Mouse (Mus musculus) CH12.LX (cell line): ENCODE measurements around the gene Thsd1. TPM values are rescaled to one million over a fixed set of nuclear protein-coding genes. Genes with fewer than 3 reads are reported as not detected.

Source experiments
- DNase-seq: peaks from one replicate; pipeline ENCODE4 v3.0.0-alpha.2; 2013; ENCODE audit errors: extremely low read depth
- H3K27ac ChIP-seq: 2 replicates; pipeline ENCODE4 v1.5.1; 2012; ENCODE audit warnings: low read depth, mild to moderate bottlenecking, control low read depth, moderate library complexity; ENCODE audit not compliant: insufficient read depth
- H3K27me3 ChIP-seq: replicated peaks from 2 replicates; pipeline ENCODE3; 2012; ENCODE audit warnings: inconsistent platforms
- H3K36me3 ChIP-seq, 2 experiments: replicated peaks in 1 of 2; 2 replicates each; pipeline versions ENCODE3 to v1.6.1; 2012; ENCODE audit warnings: inconsistent platforms in 1 of 2, low read length in 1 of 2, mild to moderate bottlenecking in 1 of 2, mixed read lengths in 1 of 2, moderate library complexity in 1 of 2; ENCODE audit not compliant: control insufficient read depth in 1 of 2, insufficient read depth in 1 of 2
- H3K4me1 ChIP-seq, 2 experiments: 2 replicates each; pipeline ENCODE4 v1.6.1; 2012; ENCODE audit warnings: inconsistent platforms in 1 of 2, moderate library complexity in 1 of 2; ENCODE audit not compliant: insufficient read depth in 2 of 2, control insufficient read depth in 1 of 2
- H3K4me2 ChIP-seq: 2 replicates; pipeline ENCODE4 v1.6.1; 2012; ENCODE audit warnings: low read depth, mild to moderate bottlenecking, control low read depth; ENCODE audit not compliant: poor library complexity, insufficient read depth, severe bottlenecking
- H3K4me3 ChIP-seq, 3 experiments: fragments of 150-350 bp in 1 of 3; sonication (generic) in 1 of 3; replicated peaks in 1 of 3; 2 replicates each; pipeline versions ENCODE3 to v1.5.1; 2011 to 2012; ENCODE audit warnings: low read depth in 2 of 3, low read length in 2 of 3, mild to moderate bottlenecking in 2 of 3, moderate library complexity in 2 of 3, control low read depth in 1 of 3, improper control_type of control experiment in 1 of 3, inconsistent platforms in 1 of 3, mixed read lengths in 1 of 3; ENCODE audit not compliant: poor library complexity in 1 of 3
- H3K79me2 ChIP-seq: replicated peaks from 2 replicates; pipeline ENCODE4 v1.6.1; 2012; ENCODE audit warnings: mild to moderate bottlenecking, moderate library complexity; ENCODE audit not compliant: control insufficient read depth, poor library complexity, insufficient read depth, severe bottlenecking; ENCODE audit errors: extremely low read depth
- H3K9ac ChIP-seq: 2 replicates; pipeline ENCODE4 v1.6.1; 2012; ENCODE audit warnings: low read depth, mild to moderate bottlenecking, control low read depth, moderate library complexity; ENCODE audit not compliant: insufficient read depth
- H3K9me3 ChIP-seq: replicated peaks from 2 replicates; pipeline ENCODE3; 2012; ENCODE audit warnings: low read length, inconsistent platforms, mixed read lengths
- CHD1 ChIP-seq: IDR thresholded peaks from 2 replicates; pipeline ENCODE4 v1.6.1; 2012; ENCODE audit warnings: low read depth, low read length, improper control_type of control experiment, inconsistent platforms
- CTCF ChIP-seq, 2 experiments: IDR thresholded peaks in 1 of 2; conservative IDR thresholded peaks in 1 of 2; 2 replicates each; pipeline ENCODE4 v1.5.1; 2011 to 2012; ENCODE audit warnings: low read depth in 2 of 2, low read length in 2 of 2, improper control_type of control experiment in 1 of 2, inconsistent platforms in 1 of 2, mild to moderate bottlenecking in 1 of 2, moderate library complexity in 1 of 2
- E2F4 ChIP-seq: IDR thresholded peaks from 2 replicates; pipeline ENCODE4 v1.6.1; 2011; ENCODE audit warnings: low read depth, low read length, improper control_type of control experiment; ENCODE audit not compliant: insufficient replicate concordance
- EP300 ChIP-seq: IDR thresholded peaks from 2 replicates; pipeline ENCODE4 v1.6.1; 2011; ENCODE audit warnings: low read length, improper control_type of control experiment
- JUND ChIP-seq: conservative IDR thresholded peaks from 2 replicates; pipeline ENCODE4 v1.6.1; 2011; ENCODE audit warnings: low read depth, low read length, improper control_type of control experiment
- KAT2A ChIP-seq: IDR thresholded peaks from 2 replicates; pipeline ENCODE4 v1.6.1; 2012; ENCODE audit warnings: low read length, improper control_type of control experiment, inconsistent platforms; ENCODE audit not compliant: insufficient replicate concordance
- MAX ChIP-seq: IDR thresholded peaks from 2 replicates; pipeline ENCODE4 v1.6.1; 2011; ENCODE audit warnings: low read length, improper control_type of control experiment
- MAZ ChIP-seq: IDR thresholded peaks from 2 replicates; pipeline ENCODE4 v1.6.1; 2012; ENCODE audit warnings: low read depth, mild to moderate bottlenecking, inconsistent platforms, low read length, improper control_type of control experiment, moderate library complexity
- MEF2A ChIP-seq: IDR thresholded peaks from 2 replicates; pipeline ENCODE4 v1.6.1; 2014; ENCODE audit warnings: low read depth, mild to moderate bottlenecking, inconsistent platforms, low read length, improper control_type of control experiment, borderline replicate concordance
- NELFE ChIP-seq: IDR thresholded peaks from 2 replicates; pipeline ENCODE4 v1.6.1; 2011; ENCODE audit warnings: low read depth, low read length, improper control_type of control experiment
- NRF1 ChIP-seq: IDR thresholded peaks from 2 replicates; pipeline ENCODE4 v1.6.1; 2014; ENCODE audit warnings: low read depth, mild to moderate bottlenecking, inconsistent platforms, low read length, improper control_type of control experiment, moderate library complexity
- PAX5 ChIP-seq: IDR thresholded peaks from 2 replicates; pipeline ENCODE4 v1.6.1; 2012; ENCODE audit warnings: low read length, inconsistent platforms, mixed read lengths
- POLR2A ChIP-seq: IDR thresholded peaks from 2 replicates; pipeline ENCODE4 v1.6.1; 2011; ENCODE audit warnings: low read depth, mild to moderate bottlenecking, improper control_type of control experiment, low read length
- POLR2AphosphoS2 ChIP-seq: IDR thresholded peaks from 2 replicates; pipeline ENCODE4 v1.6.1; 2011; ENCODE audit warnings: low read depth, low read length, improper control_type of control experiment
- RAD21 ChIP-seq: IDR thresholded peaks from 2 replicates; pipeline ENCODE4 v1.6.1; 2011; ENCODE audit warnings: low read depth, mild to moderate bottlenecking, low read length, improper control_type of control experiment, moderate library complexity
- RCOR1 ChIP-seq: conservative IDR thresholded peaks from 2 replicates; pipeline ENCODE4 v1.6.1; 2012; ENCODE audit warnings: low read depth, mild to moderate bottlenecking, inconsistent platforms, low read length, improper control_type of control experiment
- SIN3A ChIP-seq: IDR thresholded peaks from 2 replicates; pipeline ENCODE4 v1.6.1; 2012; ENCODE audit warnings: low read length, improper control_type of control experiment, inconsistent platforms
- TBP ChIP-seq: conservative IDR thresholded peaks from 2 replicates; pipeline ENCODE4 v1.6.1; 2011; ENCODE audit warnings: low read depth, low read length, improper control_type of control experiment
- TCF12 ChIP-seq: IDR thresholded peaks from 2 replicates; pipeline ENCODE4 v1.6.1; 2014; ENCODE audit warnings: low read depth, mild to moderate bottlenecking, inconsistent platforms, low read length, improper control_type of control experiment
- USF1 ChIP-seq: IDR thresholded peaks from 2 replicates; pipeline ENCODE4 v1.6.1; 2014; ENCODE audit warnings: low read depth, mild to moderate bottlenecking, inconsistent platforms, low read length, improper control_type of control experiment
- USF2 ChIP-seq: conservative IDR thresholded peaks from 2 replicates; pipeline ENCODE4 v1.6.1; 2011; ENCODE audit warnings: low read depth, low read length, improper control_type of control experiment
- ZMIZ1 ChIP-seq: IDR thresholded peaks from 2 replicates; pipeline ENCODE4 v1.6.1; 2012; ENCODE audit warnings: low read depth, mild to moderate bottlenecking, inconsistent platforms, low read length, improper control_type of control experiment
- ZNF384 ChIP-seq: IDR thresholded peaks from 2 replicates; pipeline ENCODE4 v1.6.1; 2012; ENCODE audit warnings: low read depth, low read length, improper control_type of control experiment, inconsistent platforms
- dilution Hi-C: fragments of 300-500 bp; cut with MboI; formaldehyde crosslinking; loops from 2 replicates; pipeline ENCODE4 v1.14.3; 2020; ENCODE audit warnings: low sequenced_read_pairs; ENCODE audit not compliant: extremely low pct_unique_long_range_greater_than_20kb, extremely low pct_ligation_motif_present
- in situ Hi-C: fragments of 300-500 bp; cut with MboI; formaldehyde crosslinking; loops from 3 replicates; pipeline ENCODE4 v1.14.3; 2019; ENCODE audit warnings: low sequenced_read_pairs, low pct_ligation_motif_present, low pct_unique_long_range_greater_than_20kb, mixed read lengths
- polyA plus RNA-seq: library from polyadenylated mRNA; unstranded; fragments of >175 nt; gene quantifications from 2 replicates; pipeline ENCODE4 v1.2.1, GENCODE M21; 2012; ENCODE audit warnings: low read depth; ENCODE audit not compliant: insufficient read length
- total RNA-seq, 2 experiments: library from RNA; depleted of rRNA; stranded (reverse); fragments of 300-350 nt in 1 of 2; fragments of >200 nt in 1 of 2; gene quantifications; 2 replicates each; pipeline ENCODE4 v1.2.3; 2012 to 2014

Thsd1 gene
- total and polyA plus RNA-seq, 3 experiments, result 0.12 to 0.83 (median 0.30) TPM

GRCm38 (mm10) chr8:22226361-22226760 lies 752 bp upstream of the Thsd1 start:
- Histone ChIP-seq H3K27ac (no peak overlapping the region), H3K4me2 (no peak overlapping the region), H3K36me3 (peaks cover 6 to 23% of the 10 kb centered on the region in 2 experiments), H3K79me2 (no peaks in the 10 kb centered on the region), H3K27me3 (no peaks in the 10 kb centered on the region), H3K9ac (no peak overlapping the region), H3K4me1 (peaks cover 6 to 13% of the 10 kb centered on the region in 2 experiments; a peak in 2 of 4 replicates), H3K4me3 (no peak overlapping the region), H3K9me3 (no peaks in the 10 kb centered on the region)
- no peak for DNase-seq
- dilution Hi-C loops, result no loop called here
- TF ChIP-seq CTCF (conservative IDR thresholded peaks at IDR 0.05 in 1 of 2, IDR thresholded peaks at IDR 0.05 in 1 of 2; ENCODE audit: low read depth in 2 of 2, low read length in 2 of 2) (no peak), NELFE (no peak), TBP (no peak), TCF12 (no peak), ZMIZ1 (no peak), POLR2AphosphoS2 (no peak), NRF1 (no peak), JUND (no peak), RCOR1 (no peak), RAD21 (no peak), USF1 (no peak)
- in situ Hi-C loops, result no loop called here

- in situ Hi-C loops (no loop called here), dilution Hi-C loops (no loop called here)
- Histone ChIP-seq H3K9me3 (no peaks in the 10 kb centered on the region), H3K4me3 (no peak overlapping the region), H3K9ac (no peak overlapping the region), H3K4me1 (peaks cover 6 to 13% of the 10 kb centered on the region in 2 experiments; a peak in 2 of 4 replicates), H3K79me2 (no peaks in the 10 kb centered on the region), H3K4me2 (no peak overlapping the region), H3K27me3 (no peaks in the 10 kb centered on the region)
- no peak for TF ChIP-seq EP300
- no peak for TF ChIP-seq NELFE
- TF ChIP-seq POLR2A, result no peak
- no peak for TF ChIP-seq ZNF384
- TF ChIP-seq USF1, result no peak
- TF ChIP-seq MEF2A, result no peak
- no peak for TF ChIP-seq TCF12
- no peak for TF ChIP-seq CTCF (conservative IDR thresholded peaks at IDR 0.05 in 1 of 2, IDR thresholded peaks at IDR 0.05 in 1 of 2; ENCODE audit: low read depth in 2 of 2, low read length in 2 of 2)
- TF ChIP-seq CHD1, result no peak
- TF ChIP-seq MAX, result no peak
- TF ChIP-seq MAZ, result no peak
- no peak for TF ChIP-seq PAX5
- no peak for TF ChIP-seq RCOR1
- TF ChIP-seq ZMIZ1, result no peak
- TF ChIP-seq SIN3A, result no peak
- TF ChIP-seq USF2, result no peak
- no peak for TF ChIP-seq E2F4
- TF ChIP-seq KAT2A, result no peak
- TF ChIP-seq, all 38 proteins: peak for 0
- peaks cover 2 to 7% of the 10 kb centered on the region in 2 experiments for H3K36me3 ChIP-seq
- no peak overlapping the region for H3K27ac ChIP-seq
- DNase-seq, result no peak
These were observed 1.5 kb downstream of the Thsd1 start for GRCm38 (mm10) chr8:22228621-22229020.
